Mouse (Mus musculus) testis, adult 10 weeks (tissue): ENCODE results near the gene Gm14403. TPM values are rescaled to one million over a fixed set of nuclear protein-coding genes. Genes with fewer than 3 reads are reported as not detected.

Source experiments
- polyA plus RNA-seq: library from polyadenylated mRNA; stranded (reverse); fragments of 350-450 nt; fragmentation: Illumina TruSeq; extraction: RNeasy Lipid Tissue Mini Kit (QIAGEN cat#74804); gene quantifications from one replicate; pipeline ENCODE4 v1.2.3, GENCODE M21; 2014; ENCODE audit warnings: low read depth, low replicate concordance

Gm14403 gene
- 1.8 TPM for polyA plus RNA-seq

GRCm38 (mm10) chr2:177498067-177498466 lies at the start of gene Gm14403:
TSS of gene Gm14403 (plus strand) at chr2:177498215.

DNA sequence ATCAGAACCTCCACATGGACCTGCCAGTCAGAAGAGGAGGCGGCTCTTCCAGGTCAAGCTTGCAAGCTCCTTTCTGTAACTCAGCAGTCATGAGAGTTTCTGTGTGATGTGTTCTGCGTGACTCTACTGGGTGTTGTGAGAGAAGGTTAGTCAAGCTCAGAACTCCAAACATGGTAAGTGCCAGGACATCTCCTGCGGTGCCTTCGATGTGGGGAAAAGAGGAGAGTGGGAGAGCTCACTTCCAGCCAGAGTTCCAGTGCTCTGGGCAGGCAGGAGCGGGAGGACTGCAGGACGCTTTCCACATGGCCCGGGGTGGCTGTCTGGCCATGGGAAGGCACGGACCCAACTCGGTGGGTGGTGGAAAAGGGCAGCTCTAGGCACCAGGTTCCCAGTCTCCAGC lies 33.3 kb upstream of the Gm14403 start, which contains the start of gene Zfp970:
Zfp970 (plus strand) TSS at position 58 of the 400 bp plus-strand sequence.

Other genes starting within 250 kb of the Gm14403 start
- gene Gm14409, start 231.2 kb upstream of the Gm14403 start, polyA plus RNA-seq = 0.43 TPM
- gene Gm14412, start 173.9 kb upstream of the Gm14403 start, polyA plus RNA-seq = 3.8 TPM
- gene Gm14418, start 99.9 kb upstream of the Gm14403 start, polyA plus RNA-seq = 2.0 TPM
- gene Zfp970, start 33.5 kb upstream of the Gm14403 start, polyA plus RNA-seq = 9.4 TPM
- gene Gm14406, start 80.0 kb downstream of the Gm14403 start, polyA plus RNA-seq = not detected